In the genomic region with DNA sequence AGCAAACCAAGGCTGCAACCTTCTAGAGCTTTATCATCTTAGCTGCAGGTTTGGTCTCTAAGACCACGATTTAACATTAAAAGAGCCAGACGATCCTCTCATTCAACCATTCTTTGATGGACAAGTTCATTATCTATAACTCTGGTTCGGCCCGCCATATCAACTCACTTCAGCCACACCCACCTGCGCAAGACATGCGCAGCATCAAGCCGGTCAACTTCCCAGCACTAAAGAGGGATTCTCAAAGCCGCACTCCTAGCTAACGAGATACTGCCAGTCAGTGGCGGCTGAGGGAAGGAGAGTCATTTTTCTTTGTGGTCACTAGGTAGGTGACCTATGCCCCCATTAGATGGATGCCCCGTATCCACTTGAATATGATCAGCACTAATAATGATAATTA, we compare ENCODE assay signal across 15 mouse cellular contexts.
DNase-seq lines count a peak whose midpoint lies in the region.
"Had no signal": no experiment of that assay in that cellular context is flagged by ENCODE, and none has a peak within 500 bp of the region (broad histone marks: within the 10 kb centered on the region; RNA-seq: fewer than 3 reads in every experiment).

No protein-coding gene starts in this region.

- DNase-seq in heart, adult 11 months = peak; percentile 70
- DNase-seq in heart, adult 8-10 months (ENCODE audit: low spot score) = no peak
- DNase-seq in R1 (ENCODE audit: low read depth, low spot score) = peak; percentile 52
- DNase-seq in left cerebral cortex, adult 18-20 months (ENCODE audit: low spot score in 2 of 2) = no peak
- no peak for DNase-seq in right cerebral cortex, postnatal 25 days
- DNase-seq: adrenal gland, adult 8-10 months; adrenal gland, postnatal 14 days; adrenal gland, postnatal 36 days; B cell, adult 2 months; cerebellum, adult 11-12 months; cerebellum, adult 2 months; cerebellum, adult 9-10 months; cerebellum, postnatal 10 days; cerebellum, postnatal 25 days; forebrain, postnatal 0 days had no signal

Comparison
In these comparisons a context has a peak if more than half of its experiments do, and no peak if none do; other contexts are left out.
1. DNase-seq: peak in heart, adult 11 months (single experiment) and R1 (single experiment); none in heart, adult 8-10 months (single experiment), left cerebral cortex, adult 18-20 months (0 of 2) and right cerebral cortex, postnatal 25 days (single experiment).